Mouse (Mus musculus) CD4-positive, CD25-positive, alpha-beta regulatory T cell (primary cell): ENCODE data around the gene Olfr1115. TPM values are rescaled to one million over a fixed set of nuclear protein-coding genes. Genes with fewer than 3 reads are reported as not detected.

Experiments used
- polyA plus RNA-seq: library from polyadenylated mRNA; unstranded; fragments of 100-300 nt; shearing (Covaris generic); gene quantifications from one replicate; pipeline ENCODE4 v1.2.1, GENCODE M21; 2017

The Olfr1115 gene
- not detected for polyA plus RNA-seq

DNA sequence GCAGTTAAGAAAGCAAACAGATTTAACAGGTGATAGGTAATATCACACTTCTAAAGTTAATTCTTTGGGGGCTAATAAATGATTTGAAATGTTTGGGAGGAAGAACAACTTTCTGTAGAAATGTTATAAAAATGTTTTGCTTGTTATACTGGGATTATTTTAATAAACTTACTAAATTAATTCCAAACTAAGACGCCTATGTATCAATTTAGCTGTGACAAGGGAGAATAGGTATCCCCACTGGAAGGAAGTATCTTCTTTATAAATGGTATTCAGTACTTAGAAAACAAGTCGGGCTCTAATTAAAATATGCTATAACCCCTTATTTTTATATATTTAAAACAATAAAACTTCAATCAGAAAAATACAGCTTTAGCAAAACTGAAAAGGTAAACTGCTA lies at the start of gene Olfr1115:
Gene Olfr1115 (plus strand): TSS at position 301 of the 400 bp plus-strand sequence.

DNA sequence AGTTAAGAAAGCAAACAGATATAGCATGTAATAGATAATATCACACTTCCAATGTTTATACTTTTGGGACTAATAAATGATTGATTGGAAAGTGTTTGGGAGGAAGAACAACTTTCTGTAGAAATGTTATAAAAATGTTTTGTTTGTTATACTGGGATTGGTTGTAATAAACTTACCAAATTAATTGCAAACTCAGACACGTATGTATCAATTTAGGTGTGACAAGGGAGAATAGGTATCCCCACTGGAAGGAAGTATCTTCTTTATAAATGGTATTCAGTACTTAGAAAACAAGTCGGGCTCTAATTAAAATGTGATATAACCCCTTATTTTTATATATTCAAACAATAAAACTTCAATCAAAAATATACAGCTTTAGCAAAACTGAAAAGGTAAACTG lies 39.1 kb upstream of the Olfr1115 start, which contains the start of gene Olfr1113:
Gene Olfr1113 (plus strand): TSS at position 301 of the 400 bp plus-strand sequence.

DNA sequence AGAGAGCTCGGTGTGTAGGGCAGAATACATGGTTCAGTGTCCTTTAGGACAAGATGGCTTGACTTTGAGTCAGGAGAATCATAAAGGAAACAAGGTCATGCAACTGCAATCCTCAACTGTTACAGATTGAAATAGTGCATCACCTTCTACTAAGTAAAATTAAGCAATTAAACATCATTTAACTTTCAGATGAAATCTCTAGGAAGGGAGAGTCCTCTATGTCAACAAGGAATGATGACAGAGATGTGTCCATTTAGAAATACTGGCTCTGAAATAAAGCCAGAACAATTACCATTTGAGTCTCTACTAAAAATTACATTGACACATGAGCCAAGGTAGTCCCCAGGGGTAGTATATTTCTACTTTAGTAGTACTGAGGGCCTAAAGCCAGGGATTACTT lies 19.4 kb downstream of the Olfr1115 start, which contains the start of gene Olfr1116:
Gene Olfr1116 (plus strand): TSS at position 301 of the 400 bp plus-strand sequence.

Other genes starting within 250 kb of the Olfr1115 start
- not detected for gene Olfr1102, start 249.6 kb upstream of the Olfr1115 start, polyA plus RNA-seq
- not detected for gene Olfr1104, start 220.9 kb upstream of the Olfr1115 start, polyA plus RNA-seq
- not detected for gene Olfr1105, start 211.5 kb upstream of the Olfr1115 start, polyA plus RNA-seq
- gene Olfr1106, start 195.7 kb upstream of the Olfr1115 start, polyA plus RNA-seq = not detected
- not detected for gene Olfr1107, start 172.2 kb upstream of the Olfr1115 start, polyA plus RNA-seq
- 0.17 TPM for gene Olfr1109, start 152.0 kb upstream of the Olfr1115 start, polyA plus RNA-seq
- gene Olfr259, start 133.4 kb upstream of the Olfr1115 start, polyA plus RNA-seq = not detected
- not detected for gene Olfr1110, start 107.7 kb upstream of the Olfr1115 start, polyA plus RNA-seq
- not detected for gene Olfr1111, start 95.4 kb upstream of the Olfr1115 start, polyA plus RNA-seq
- gene Olfr1112, start 60.2 kb upstream of the Olfr1115 start, polyA plus RNA-seq = not detected
- not detected for gene Olfr1113, start 39.0 kb upstream of the Olfr1115 start, polyA plus RNA-seq
- gene Olfr1116, start 19.5 kb downstream of the Olfr1115 start, polyA plus RNA-seq = 0.02 TPM
- gene Olfr1118, start 59.6 kb downstream of the Olfr1115 start, polyA plus RNA-seq = not detected
- 0.07 TPM for gene Olfr1120, start 106.8 kb downstream of the Olfr1115 start, polyA plus RNA-seq
- gene Olfr1121, start 121.9 kb downstream of the Olfr1115 start, polyA plus RNA-seq = not detected
- gene Olfr1122, start 137.8 kb downstream of the Olfr1115 start, polyA plus RNA-seq = 0.16 TPM
- not detected for gene Olfr1123, start 168.6 kb downstream of the Olfr1115 start, polyA plus RNA-seq
- gene Olfr1124, start 182.3 kb downstream of the Olfr1115 start, polyA plus RNA-seq = 0.19 TPM
- not detected for gene Olfr1126, start 205.9 kb downstream of the Olfr1115 start, polyA plus RNA-seq
- gene Pramel7, start 249.1 kb downstream of the Olfr1115 start, polyA plus RNA-seq = not detected